Mouse (Mus musculus): ENCODE results near the gene Dpy19l3. TPM values are rescaled to one million over a fixed set of nuclear protein-coding genes. Genes with fewer than 3 reads are reported as not detected.
A peak's percentile ranks its signal among the peaks of the same experiment; 100 is the strongest.

Dpy19l3 gene
- total and polyA plus RNA-seq, 2 experiments from 2014 or later, result 36.9 to 52.7 TPM

GRCm38 (mm10) chr7:35738871-35739270 is 15.4 kb downstream of the Dpy19l3 start:
- no peak for ATAC-seq (ENCODE audit: low FRiP score)
- no peak for TF ChIP-seq CTCF (IDR thresholded peaks at IDR 0.05)
- no peak overlapping the region for H3K4me2 ChIP-seq (ENCODE audit: low read depth, low read length, poor library complexity, severe bottlenecking)

GRCm38 (mm10) chr7:35733313-35734050 is 20.8 kb downstream of the Dpy19l3 start:
- peak; percentile 76 for DNase-seq (ENCODE audit: low spot score)
- peak; percentile 22; the same call in 1 of the 2 replicates for ATAC-seq (ENCODE audit: low FRiP score)
- Histone ChIP-seq H3K4me1 (ENCODE audit: insufficient read depth, low read length) (no peaks in the 10 kb centered on the region), H3K4me2 (ENCODE audit: low read depth, low read length, poor library complexity, severe bottlenecking) (no peak overlapping the region), H3K9me3 (ENCODE audit: low read length) (no peaks in the 10 kb centered on the region), H3K27me3 (ENCODE audit: insufficient read depth, low read length) (no peaks in the 10 kb centered on the region), H3K36me3 (ENCODE audit: insufficient read depth, low read length) (no peaks in the 10 kb centered on the region), H3K9ac (replicated peaks; ENCODE audit: low read length, poor library complexity, severe bottlenecking) (no peak overlapping the region), H3K27ac (ENCODE audit: low read depth, low read length) (no peak overlapping the region), H3K4me3 (ENCODE audit: low read depth, low read length) (no peak overlapping the region)
- 69% methylated on average over 14 of the region's 14 CpGs for WGBS
- no peak for TF ChIP-seq CTCF (IDR thresholded peaks at IDR 0.05)

More at GRCm38 (mm10) chr7:35738871-35739270, 15.4 kb downstream of the Dpy19l3 start:
- H3K9ac ChIP-seq (replicated peaks; ENCODE audit: low read length, poor library complexity, severe bottlenecking), result no peak overlapping the region
- no peak overlapping the region for H3K27ac ChIP-seq (ENCODE audit: low read depth, low read length)
- H3K4me1 ChIP-seq (ENCODE audit: insufficient read depth, low read length), result no peaks in the 10 kb centered on the region
- no peaks in the 10 kb centered on the region for H3K9me3 ChIP-seq (ENCODE audit: low read length)
- no peaks in the 10 kb centered on the region for H3K27me3 ChIP-seq (ENCODE audit: insufficient read depth, low read length)
- no peak for DNase-seq (ENCODE audit: low spot score)
- no peak overlapping the region for H3K4me3 ChIP-seq (ENCODE audit: low read depth, low read length)
- no peaks in the 10 kb centered on the region; the same call in 1 of the 2 replicates for H3K36me3 ChIP-seq (ENCODE audit: insufficient read depth, low read length)

GRCm38 (mm10) chr7:35732585-35733059 is 21.6 kb downstream of the Dpy19l3 start:
- H3K27me3 ChIP-seq (ENCODE audit: insufficient read depth, low read length), result no peaks in the 10 kb centered on the region
- no peaks in the 10 kb centered on the region for H3K36me3 ChIP-seq (ENCODE audit: insufficient read depth, low read length)
- no peaks in the 10 kb centered on the region for H3K9me3 ChIP-seq (ENCODE audit: low read length)
- no peak overlapping the region for H3K4me2 ChIP-seq (ENCODE audit: low read depth, low read length, poor library complexity, severe bottlenecking)
- no peak overlapping the region for H3K27ac ChIP-seq (ENCODE audit: low read depth, low read length)
- DNase-seq (ENCODE audit: low spot score) (peak; percentile 73), ATAC-seq (ENCODE audit: low FRiP score) (no peak)
- no peak for TF ChIP-seq CTCF (IDR thresholded peaks at IDR 0.05)
- H3K4me3 ChIP-seq (ENCODE audit: low read depth, low read length), result no peak overlapping the region
- WGBS, result 72% methylated on average over 9 of the region's 10 CpGs
- no peak overlapping the region for H3K9ac ChIP-seq (replicated peaks; ENCODE audit: low read length, poor library complexity, severe bottlenecking)
- H3K4me1 ChIP-seq (ENCODE audit: insufficient read depth, low read length), result no peaks in the 10 kb centered on the region

GRCm38 (mm10) chr7:35729621-35730031 is 24.6 kb downstream of the Dpy19l3 start:
- ATAC-seq (ENCODE audit: low FRiP score), result peak; percentile 73; the same call in 1 of the 2 replicates
- 69% methylated on average over 9 of the region's 9 CpGs for WGBS
- 0 out of 2 replicates have a peak overlapping the region, but pooled peaks have one; percentile 26 for H3K27ac ChIP-seq (ENCODE audit: low read depth, low read length)

GRCm38 (mm10) chr7:35728376-35728775 is 25.9 kb downstream of the Dpy19l3 start:
- Histone ChIP-seq H3K36me3 (ENCODE audit: insufficient read depth, low read length) (peaks cover 3% of the 10 kb centered on the region; the same call in 1 of the 2 replicates), H3K9me3 (ENCODE audit: low read length) (no peaks in the 10 kb centered on the region), H3K4me3 (ENCODE audit: low read depth, low read length) (no peak overlapping the region), H3K4me1 (ENCODE audit: insufficient read depth, low read length) (no peaks in the 10 kb centered on the region), H3K4me2 (ENCODE audit: low read depth, low read length, poor library complexity, severe bottlenecking) (no peak overlapping the region), H3K9ac (replicated peaks; ENCODE audit: low read length, poor library complexity, severe bottlenecking) (no peak overlapping the region), H3K27ac (ENCODE audit: low read depth, low read length) (no peak overlapping the region), H3K27me3 (ENCODE audit: insufficient read depth, low read length) (no peaks in the 10 kb centered on the region)
- 95% methylated on average over 12 of the region's 12 CpGs for WGBS
- ATAC-seq (ENCODE audit: low FRiP score) (no peak), DNase-seq (ENCODE audit: low spot score) (no peak)
- no peak for TF ChIP-seq CTCF (IDR thresholded peaks at IDR 0.05)

More at GRCm38 (mm10) chr7:35729621-35730031, 24.6 kb downstream of the Dpy19l3 start:
- Histone ChIP-seq H3K9me3 (ENCODE audit: low read length) (no peaks in the 10 kb centered on the region), H3K4me3 (ENCODE audit: low read depth, low read length) (no peak overlapping the region), H3K9ac (replicated peaks; ENCODE audit: low read length, poor library complexity, severe bottlenecking) (no peak overlapping the region), H3K36me3 (ENCODE audit: insufficient read depth, low read length) (peaks cover 3% of the 10 kb centered on the region; the same call in 1 of the 2 replicates), H3K4me2 (ENCODE audit: low read depth, low read length, poor library complexity, severe bottlenecking) (no peak overlapping the region), H3K27me3 (ENCODE audit: insufficient read depth, low read length) (no peaks in the 10 kb centered on the region), H3K4me1 (ENCODE audit: insufficient read depth, low read length) (no peaks in the 10 kb centered on the region)
- no peak for TF ChIP-seq CTCF (IDR thresholded peaks at IDR 0.05)
- DNase-seq (ENCODE audit: low spot score), result peak; percentile 52

- Histone ChIP-seq H3K9me3 (ENCODE audit: low read length) (no peaks in the 10 kb centered on the region), H3K36me3 (ENCODE audit: insufficient read depth, low read length) (peaks cover 17% of the 10 kb centered on the region), H3K4me1 (ENCODE audit: insufficient read depth, low read length) (no peaks in the 10 kb centered on the region), H3K27ac (ENCODE audit: low read depth, low read length) (no peak overlapping the region), H3K9ac (replicated peaks; ENCODE audit: low read length, poor library complexity, severe bottlenecking) (no peak overlapping the region), H3K4me3 (ENCODE audit: low read depth, low read length) (no peak overlapping the region), H3K27me3 (ENCODE audit: insufficient read depth, low read length) (no peaks in the 10 kb centered on the region), H3K4me2 (ENCODE audit: low read depth, low read length, poor library complexity, severe bottlenecking) (no peak overlapping the region)
- TF ChIP-seq CTCF (IDR thresholded peaks at IDR 0.05), result 0 out of 2 replicates have a peak, but pooled peaks have one; percentile 21
- no peak for DNase-seq (ENCODE audit: low spot score)
- no peak for ATAC-seq (ENCODE audit: low FRiP score)
- WGBS, result 95% methylated on average over 2 of the region's 2 CpGs
Observed at GRCm38 (mm10) chr7:35723035-35723434, 31.2 kb downstream of the Dpy19l3 start.
